Mouse (Mus musculus) spleen, embryonic (tissue): ENCODE results near the gene Gm3285.

Source experiments
- CTCF ChIA-PET: fragments of 350-600 bp; sonication (Branson Sonifier 250); formaldehyde crosslinking; loops from one replicate; lab custom pipeline; 2022; lab: Charles Lee

The Gm3285 gene

GRCm38 (mm10) chr10:77900126-77900525 lies 38.4 kb downstream of the Gm3285 start:
- CTCF ChIA-PET = no interaction called here

GRCm38 (mm10) chr10:77900903-77901818 lies 39.4 kb downstream of the Gm3285 start:
- CTCF ChIA-PET = no interaction called here

GRCm38 (mm10) chr10:77901871-77902210 lies 40.1 kb downstream of the Gm3285 start:
- CTCF ChIA-PET = no interaction called here

GRCm38 (mm10) chr10:77902211-77902893 lies 40.6 kb downstream of the Gm3285 start, which contains the start of gene Lrrc3:
Lrrc3 (minus strand) TSS chr10:77902536.
- CTCF ChIA-PET = no interaction called here

- CTCF ChIA-PET = no interaction called here
Observed at GRCm38 (mm10) chr10:77902894-77903715, 41.3 kb downstream of the Gm3285 start.
